Mouse (Mus musculus) cerebellum, adult 2 months (tissue): ENCODE measurements around the gene Acsbg1.

ENCODE experiments used
- CTCF ChIP-seq: fragments of 200-500 bp; IDR thresholded peaks from 2 replicates; pipeline ENCODE4 v1.5.1; 2011; ENCODE audit warnings: low read depth, mild to moderate bottlenecking, control low read depth, low read length, moderate library complexity, borderline replicate concordance; ENCODE audit not compliant: insufficient read depth
- POLR2A ChIP-seq: fragments of 200-500 bp; IDR thresholded peaks from 2 replicates; pipeline ENCODE4 v1.6.1; 2011; ENCODE audit warnings: low read length, control low read depth, borderline replicate concordance; ENCODE audit not compliant: insufficient read depth

- no peak for TF ChIP-seq CTCF
- peak; percentile 81 for TF ChIP-seq POLR2A
Observed at GRCm38 (mm10) chr9:54699345-54700173, 37.9 kb upstream of the Acsbg1 start.
